9 mouse cellular contexts compared by ENCODE assay signal in genomic region chr1:155576432-155576831, GRCm38 (mm10). TPM values are rescaled to one million over a fixed set of nuclear protein-coding genes. Genes with fewer than 3 reads are reported as not detected.
DNase-seq lines count a peak whose midpoint lies in the region; ATAC-seq and TF ChIP-seq lines count a peak whose summit lies in the region.
"Had no signal": no experiment of that assay in that cellular context is flagged by ENCODE, and none has a peak within 500 bp of the region (broad histone marks: within the 10 kb centered on the region; RNA-seq: fewer than 3 reads in every experiment).

No protein-coding gene starts in this region.

- peak; percentile 88 for TF ChIP-seq CTCF in left cerebral cortex, adult 2 months (IDR thresholded peaks at IDR 0.05)
- peak; percentile 29 to 83 (median 77); a peak in 5 of 6 replicates for TF ChIP-seq CTCF in MEL (IDR thresholded peaks at IDR 0.05 in 2 of 3, conservative IDR thresholded peaks at IDR 0.05 in 1 of 3; ENCODE audit: control insufficient read depth in 1 of 3, insufficient read depth in 1 of 3, low read depth in 2 of 3, low read length in 3 of 3, poor library complexity in 1 of 3, severe bottlenecking in 1 of 3)
- peak; percentile 83 for TF ChIP-seq CTCF in liver, postnatal 0 days (IDR thresholded peaks at IDR 0.05; ENCODE audit: low read depth)

- no peak overlapping the region for H3K4me3 ChIP-seq in left cerebral cortex, adult 2 months
- no peak overlapping the region for H3K4me3 ChIP-seq in MEL (ENCODE audit: control insufficient read depth in 1 of 2, insufficient read depth in 1 of 2, low read depth in 2 of 2, low read length in 2 of 2)
- H3K4me3 ChIP-seq in hindbrain, embryonic 13.5 days = no peak overlapping the region
- H3K4me3 ChIP-seq in liver, postnatal 0 days (ENCODE audit: low read depth, low read length) = no peak overlapping the region
- H3K4me3 ChIP-seq: lung, embryonic 15.5 days had no signal

- ATAC-seq in hindbrain, embryonic 13.5 days (ENCODE audit: low FRiP score) = peak; percentile 65
- ATAC-seq in liver, postnatal 0 days = no peak

- no peaks in the 10 kb centered on the region for H3K27me3 ChIP-seq in MEL (ENCODE audit: control insufficient read depth in 1 of 2, insufficient read depth in 2 of 2, low read length in 2 of 2)
- H3K27me3 ChIP-seq in hindbrain, embryonic 13.5 days = no peaks in the 10 kb centered on the region
- no peaks in the 10 kb centered on the region for H3K27me3 ChIP-seq in liver, postnatal 0 days (ENCODE audit: insufficient read depth, low read length)
- H3K27me3 ChIP-seq: lung, embryonic 15.5 days had no signal

- TF ChIP-seq POLR2A in MEL (IDR thresholded peaks at IDR 0.05; ENCODE audit: control insufficient read depth in 1 of 2, insufficient read depth in 1 of 2, low read depth in 1 of 2, low read length in 2 of 2, poor library complexity in 1 of 2) = no peak

- H3K27ac ChIP-seq in left cerebral cortex, adult 2 months = no peak overlapping the region
- H3K27ac ChIP-seq in MEL (ENCODE audit: control insufficient read depth, low read depth, low read length) = no peak overlapping the region
- no peak overlapping the region for H3K27ac ChIP-seq in hindbrain, embryonic 13.5 days
- H3K27ac ChIP-seq in liver, postnatal 0 days (ENCODE audit: low read depth) = no peak overlapping the region
- H3K27ac ChIP-seq: lung, embryonic 15.5 days had no signal

- 0 out of 4 replicates have a peak, but pooled peaks of 1 of the 2 experiments have one; percentile 13 for TF ChIP-seq EP300 in MEL (IDR thresholded peaks at IDR 0.05; ENCODE audit: low read depth in 1 of 2, low read length in 2 of 2)
- TF ChIP-seq EP300 in liver, postnatal 0 days (IDR thresholded peaks at IDR 0.05; ENCODE audit: low read depth) = no peak

- no peaks in the 10 kb centered on the region for H3K79me2 ChIP-seq in MEL (ENCODE audit: control insufficient read depth, insufficient read depth, low read length, poor library complexity)

- peaks cover 0 to 2% of the 10 kb centered on the region in 2 experiments; a peak in 3 of 4 replicates for H3K36me3 ChIP-seq in MEL (ENCODE audit: control insufficient read depth in 1 of 2, insufficient read depth in 2 of 2, low read length in 2 of 2)
- H3K36me3 ChIP-seq in hindbrain, embryonic 13.5 days = peaks cover 14% of the 10 kb centered on the region
- no peaks in the 10 kb centered on the region for H3K36me3 ChIP-seq in liver, postnatal 0 days (replicated peaks; ENCODE audit: insufficient read depth, low read length)

- no peak overlapping the region for H3K4me2 ChIP-seq in hindbrain, embryonic 13.5 days
- no peak overlapping the region for H3K4me2 ChIP-seq in liver, postnatal 0 days (ENCODE audit: low read depth, low read length)
- H3K4me2 ChIP-seq: lung, embryonic 15.5 days had no signal

- H3K9me3 ChIP-seq in MEL (replicated peaks; ENCODE audit: insufficient read depth, low read length) = no peaks in the 10 kb centered on the region
- H3K9me3 ChIP-seq in hindbrain, embryonic 13.5 days = no peaks in the 10 kb centered on the region
- H3K9me3 ChIP-seq in liver, postnatal 0 days (ENCODE audit: low read length) = no peaks in the 10 kb centered on the region
- H3K9me3 ChIP-seq: lung, embryonic 15.5 days had no signal

- peak in 1 of 2 experiments; percentile 25 for DNase-seq in left cerebral cortex, adult 2 months (ENCODE audit: extremely low spot score in 1 of 2, low spot score in 2 of 2)
- DNase-seq in left cerebral cortex, adult 8-10 months (ENCODE audit: low spot score in 2 of 2) = no peak
- DNase-seq in MEL (ENCODE audit: low read depth, low spot score) = peak; percentile 84
- DNase-seq in cerebellum, postnatal 14 days = peak; percentile 69 to 71
- peak; percentile 40 for DNase-seq in liver, postnatal 0 days
- DNase-seq in retina, postnatal 1 day = peak; percentile 85
- DNase-seq in urinary bladder, adult 18-20 months (ENCODE audit: low spot score in 2 of 2) = no peak

- TF ChIP-seq RAD21 in MEL (IDR thresholded peaks at IDR 0.05; ENCODE audit: low read depth, low read length) = peak; percentile 62

- no peak overlapping the region for H3K9ac ChIP-seq in MEL (ENCODE audit: control insufficient read depth, low read depth, low read length, poor library complexity, severe bottlenecking)
- H3K9ac ChIP-seq in hindbrain, embryonic 13.5 days = no peak overlapping the region
- no peak overlapping the region for H3K9ac ChIP-seq in liver, postnatal 0 days (replicated peaks)
- H3K9ac ChIP-seq: lung, embryonic 15.5 days had no signal

- no peaks in the 10 kb centered on the region for H3K4me1 ChIP-seq in MEL (ENCODE audit: control insufficient read depth in 1 of 2, insufficient read depth in 2 of 2, low read length in 2 of 2)
- H3K4me1 ChIP-seq in hindbrain, embryonic 13.5 days (replicated peaks) = no peaks in the 10 kb centered on the region
- no peaks in the 10 kb centered on the region for H3K4me1 ChIP-seq in liver, postnatal 0 days (ENCODE audit: insufficient read depth)
- H3K4me1 ChIP-seq: lung, embryonic 15.5 days had no signal

- WGBS in hindbrain, embryonic 13.5 days = 28% methylated on average over 2 of the region's 2 CpGs
- WGBS in liver, postnatal 0 days (ENCODE audit: insufficient replicate concordance) = 32% methylated on average over 2 of the region's 2 CpGs

- intact Hi-C loops in left cerebral cortex, adult 2 months (cut with DNase I) = loop anchor here (1.0 to 10.0 kb wide), 2 partner anchors 208 to 288 kb away; no protein-coding TSS in a partner anchor

TF ChIP-seq in MEL, 35 proteins besides CTCF, POLR2A, EP300 and RAD21:
- no peak for TF ChIP-seq NRF1 (IDR thresholded peaks at IDR 0.05; ENCODE audit: insufficient read depth, low read depth, low read length, poor library complexity, severe bottlenecking)
- no peak for TF ChIP-seq E2F4 (IDR thresholded peaks at IDR 0.05; ENCODE audit: borderline replicate concordance, low read depth, low read length)
- TF ChIP-seq MAFK (IDR thresholded peaks at IDR 0.05; ENCODE audit: borderline replicate concordance, low read depth, low read length) = no peak
- TF ChIP-seq ZKSCAN1 (IDR thresholded peaks at IDR 0.05; ENCODE audit: low read depth, low read length) = no peak
- TF ChIP-seq GABPA (IDR thresholded peaks at IDR 0.05; ENCODE audit: low read depth, low read length) = no peak
- peak; percentile 12; the same call in 1 of the 2 replicates for TF ChIP-seq BHLHE40 (IDR thresholded peaks at IDR 0.05; ENCODE audit: borderline replicate concordance, low read depth, low read length)
- no peak for TF ChIP-seq CHD2 (IDR thresholded peaks at IDR 0.05; ENCODE audit: low read length)
- TF ChIP-seq ZC3H11A (IDR thresholded peaks at IDR 0.05; ENCODE audit: low read depth, low read length) = peak; percentile 40; the same call in 1 of the 2 replicates
- no peak for TF ChIP-seq HCFC1 (IDR thresholded peaks at IDR 0.05; ENCODE audit: low read depth, low read length)
- peak; percentile 51; the same call in 1 of the 2 replicates for TF ChIP-seq SIN3A (IDR thresholded peaks at IDR 0.05; ENCODE audit: low read length)
- no peak for TF ChIP-seq TAL1 (IDR thresholded peaks at IDR 0.05; ENCODE audit: low read length)
- no peak for TF ChIP-seq MAX (IDR thresholded peaks at IDR 0.05; ENCODE audit: low read length)
- TF ChIP-seq ZMIZ1 (IDR thresholded peaks at IDR 0.05; ENCODE audit: low read depth, low read length) = no peak
- no peak for TF ChIP-seq MYC (IDR thresholded peaks at IDR 0.05; ENCODE audit: low read depth, low read length)
- peak; percentile 53 for TF ChIP-seq SMC3 (IDR thresholded peaks at IDR 0.05; ENCODE audit: low read depth, low read length)

RNA-seq across cellular contexts. Expression of gene Acbd6, which starts 18.5 kb away (rescaled TPM):
- total RNA-seq in left cerebral cortex, adult 2 months (2021) = 100 to 1,000 TPM in 1 of 2 experiments, 10 to 100 TPM in 1; 95.6 to 101 TPM
- 100 to 1,000 TPM in 2 of 4 experiments, 10 to 100 TPM in 2; 88.2 to 109 (median 96.6) TPM for total RNA-seq in left cerebral cortex, adult 8-10 months (2022)
- total RNA-seq in MEL (2012; rRNA removed) = 96.6 and 102 TPM in 2 replicates
- polyA plus RNA-seq in MEL (2012; ENCODE audit: insufficient read depth in 1 of 2, insufficient read length in 2 of 2, low read depth in 1 of 2, low replicate concordance in 2 of 2, missing spikeins in 1 of 2) = 100 to 1,000 TPM; 145 to 270 TPM
- 81.2 and 83.0 TPM in 2 replicates for polyA plus RNA-seq in hindbrain, embryonic 13.5 days (2015; fragmentation: Nextera tagmentation; extraction: Ambion mirVana)
- 34.3 and 38.3 TPM in 2 replicates for polyA plus RNA-seq in liver, postnatal 0 days (2015; fragmentation: Nextera tagmentation; extraction: Ambion mirVana)

Comparison
In these comparisons a context has a peak if more than half of its experiments do, and no peak if none do; other contexts are left out.
1. DNase-seq: peak in MEL (single experiment), cerebellum, postnatal 14 days (2 of 2), liver, postnatal 0 days (single experiment) and retina, postnatal 1 day (single experiment); none in left cerebral cortex, adult 8-10 months (0 of 2) and urinary bladder, adult 18-20 months (0 of 2).
2. Peak in every context shown above with its lines, with median percentiles within 50 percentile points of each other: CTCF ChIP-seq.